1 mouse cellular context compared by ENCODE assay signal in the genomic region with DNA sequence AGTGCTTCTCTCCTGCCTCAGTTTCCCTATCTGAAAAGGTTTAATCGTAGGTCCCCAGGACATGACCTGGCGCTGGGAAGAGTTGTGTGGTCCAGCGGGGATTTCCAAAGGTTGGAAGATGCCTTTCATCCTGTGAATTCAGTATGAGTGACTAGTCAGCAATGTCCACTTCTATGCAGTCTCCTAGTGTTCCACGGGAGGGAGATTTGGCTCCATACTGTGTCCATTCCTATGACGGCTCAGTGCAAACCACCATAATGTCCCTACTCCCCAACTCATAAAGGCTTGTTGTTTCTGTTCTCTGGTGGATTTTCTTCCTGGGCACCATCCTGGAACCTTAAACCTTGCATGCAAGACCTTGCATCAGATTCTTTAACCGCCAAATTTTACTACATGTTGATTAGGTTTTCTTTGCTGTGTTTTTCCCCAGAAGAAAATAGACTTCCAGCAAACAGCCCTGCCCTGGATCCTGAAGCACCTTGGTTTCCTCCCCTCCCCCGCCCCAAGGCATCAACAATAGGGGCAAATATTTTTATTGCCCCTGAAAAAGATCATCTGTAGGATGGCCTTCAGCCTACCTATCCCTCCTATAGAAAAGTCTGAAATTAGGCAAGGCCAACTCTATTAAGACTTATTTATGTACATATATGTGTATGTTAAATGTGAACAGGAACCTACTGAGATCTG.
TF ChIP-seq lines count a peak whose summit lies in the region.

No protein-coding gene starts in this region.

TF ChIP-seq in MEL, 35 proteins besides CTCF, POLR2A, EP300 and RAD21 (continued from another document):
- TF ChIP-seq E2F4 (IDR thresholded peaks at IDR 0.05; ENCODE audit: borderline replicate concordance, low read depth, low read length) = no peak
- 0 out of 2 replicates have a peak, but pooled peaks have one; percentile 24 for TF ChIP-seq ETS1 (IDR thresholded peaks at IDR 0.05; ENCODE audit: low read depth, low read length)
- 0 out of 2 replicates have a peak, but pooled peaks have one; percentile 30 for TF ChIP-seq MAFK (IDR thresholded peaks at IDR 0.05; ENCODE audit: borderline replicate concordance, low read depth, low read length)
- TF ChIP-seq MYB (IDR thresholded peaks at IDR 0.05; ENCODE audit: low read depth, low read length) = no peak
- no peak for TF ChIP-seq GABPA (IDR thresholded peaks at IDR 0.05; ENCODE audit: low read depth, low read length)
